Mouse (Mus musculus) embryonic fibroblast, embryonic 13.5 days (primary cell): Measurements from ENCODE around the gene Commd8. TPM values are rescaled to one million over a fixed set of nuclear protein-coding genes. Genes with fewer than 3 reads are reported as not detected.
"Not testable (repeated sequence)": the region's sequence is repeated elsewhere in the genome, so short reads cannot be mapped to it uniquely, and the experiment has no call there.

Experiments used
- H3K27ac ChIP-seq: 2 replicates; pipeline ENCODE4 v1.5.1; 2012; ENCODE audit warnings: low read length, control low read depth, inconsistent platforms; ENCODE audit not compliant: insufficient read depth
- H3K4me1 ChIP-seq: 2 replicates; pipeline ENCODE4 v1.6.1; 2011; ENCODE audit warnings: low read length; ENCODE audit not compliant: control insufficient read depth, insufficient read depth
- H3K4me3 ChIP-seq: 2 replicates; pipeline ENCODE4 v1.5.1; 2011; ENCODE audit warnings: mild to moderate bottlenecking, control low read depth, low read length; ENCODE audit not compliant: insufficient read depth
- CTCF ChIP-seq: IDR thresholded peaks from 2 replicates; pipeline ENCODE4 v1.5.1; 2011; ENCODE audit warnings: mild to moderate bottlenecking, control low read depth, low read length, moderate library complexity, borderline replicate concordance; ENCODE audit not compliant: insufficient read depth
- POLR2A ChIP-seq: IDR thresholded peaks from 2 replicates; pipeline ENCODE4 v1.6.1; 2011; ENCODE audit warnings: low read depth, mild to moderate bottlenecking, control low read depth, low read length, moderate library complexity
- polyA plus RNA-seq: library from polyadenylated mRNA; stranded (reverse); fragments of >200 nt; gene quantifications from 2 replicates; pipeline ENCODE4 v1.2.4, GENCODE M21; 2011; ENCODE audit warnings: low read depth; ENCODE audit not compliant: missing spikeins, insufficient read length

Commd8 gene
- polyA plus RNA-seq, 1 experiment = 88.4 TPM

GRCm38 (mm10) chr5:72170067-72170466, 2.1 kb upstream of the Commd8 start:
- no peak for TF ChIP-seq CTCF
- no peak for TF ChIP-seq POLR2A
- Histone ChIP-seq H3K27ac (no peak overlapping the region), H3K4me1 (peaks cover 2% of the 10 kb centered on the region), H3K4me3 (no peak overlapping the region)

GRCm38 (mm10) chr5:72168285-72168621, 264 bp upstream of the Commd8 start:
- H3K4me1 ChIP-seq = peaks cover 4% of the 10 kb centered on the region
- TF ChIP-seq CTCF (no peak), POLR2A (no peak)
- no peak overlapping the region for H3K4me3 ChIP-seq
- H3K27ac ChIP-seq = no peak overlapping the region

GRCm38 (mm10) chr5:72164386-72164785, 3.6 kb downstream of the Commd8 start:
- TF ChIP-seq POLR2A (no peak), CTCF (no peak)
- H3K27ac ChIP-seq = no peak overlapping the region

GRCm38 (mm10) chr5:72162855-72163254, 5.1 kb downstream of the Commd8 start:
- H3K4me1 ChIP-seq = peaks cover 4% of the 10 kb centered on the region
- H3K27ac ChIP-seq = no peak overlapping the region
- no peak for TF ChIP-seq CTCF
- no peak for TF ChIP-seq POLR2A
- no peak overlapping the region for H3K4me3 ChIP-seq

More at GRCm38 (mm10) chr5:72164386-72164785, 3.6 kb downstream of the Commd8 start:
- H3K4me1 ChIP-seq = peaks cover 4% of the 10 kb centered on the region
- H3K4me3 ChIP-seq = no peak overlapping the region

- Histone ChIP-seq H3K27ac (no peak overlapping the region), H3K4me3 (no peak overlapping the region), H3K4me1 (peaks cover 2% of the 10 kb centered on the region; the same call in 1 of the 2 replicates)
- TF ChIP-seq CTCF (no peak), POLR2A (no peak)
These were observed 7.1 kb downstream of the Commd8 start for GRCm38 (mm10) chr5:72160781-72161485.

- no peak for TF ChIP-seq POLR2A
- TF ChIP-seq CTCF = no peak
- no peak overlapping the region for H3K4me3 ChIP-seq
- no peak overlapping the region for H3K27ac ChIP-seq
- H3K4me1 ChIP-seq = 0 out of 2 replicates have a peak, but pooled peaks cover 2% of the 10 kb centered on the region
These were observed 8.5 kb downstream of the Commd8 start for GRCm38 (mm10) chr5:72159537-72159936.

- Histone ChIP-seq H3K27ac (no peak overlapping the region), H3K4me1 (no peaks in the 10 kb centered on the region), H3K4me3 (no peak overlapping the region)
- no peak for TF ChIP-seq CTCF
- TF ChIP-seq POLR2A = no peak
These were observed 9.3 kb downstream of the Commd8 start for GRCm38 (mm10) chr5:72158667-72159066.

GRCm38 (mm10) chr5:72156598-72156997, 11.4 kb downstream of the Commd8 start:
- no peak overlapping the region; the same call in 1 of the 2 replicates for H3K27ac ChIP-seq
- no peak overlapping the region for H3K4me3 ChIP-seq
- H3K4me1 ChIP-seq = no peaks in the 10 kb centered on the region
- TF ChIP-seq POLR2A (no peak), CTCF (no peak)

- not testable (repeated sequence) for H3K4me1 ChIP-seq, H3K27ac ChIP-seq, H3K4me3 ChIP-seq
These were observed 12.3 kb downstream of the Commd8 start for GRCm38 (mm10) chr5:72155686-72156085.

- Histone ChIP-seq H3K4me1 (no peaks in the 10 kb centered on the region), H3K27ac (no peak overlapping the region), H3K4me3 (no peak overlapping the region)
- TF ChIP-seq CTCF (no peak), POLR2A (no peak)
These were observed 17.1 kb downstream of the Commd8 start for GRCm38 (mm10) chr5:72150870-72151269.
